Mouse (Mus musculus): Measurements from ENCODE around the gene Glud1. TPM values are rescaled to one million over a fixed set of nuclear protein-coding genes. Genes with fewer than 3 reads are reported as not detected.

The Glud1 gene
- total and polyA plus RNA-seq, 3 experiments = 57.1 to 125 (median 92.3) TPM

DNA sequence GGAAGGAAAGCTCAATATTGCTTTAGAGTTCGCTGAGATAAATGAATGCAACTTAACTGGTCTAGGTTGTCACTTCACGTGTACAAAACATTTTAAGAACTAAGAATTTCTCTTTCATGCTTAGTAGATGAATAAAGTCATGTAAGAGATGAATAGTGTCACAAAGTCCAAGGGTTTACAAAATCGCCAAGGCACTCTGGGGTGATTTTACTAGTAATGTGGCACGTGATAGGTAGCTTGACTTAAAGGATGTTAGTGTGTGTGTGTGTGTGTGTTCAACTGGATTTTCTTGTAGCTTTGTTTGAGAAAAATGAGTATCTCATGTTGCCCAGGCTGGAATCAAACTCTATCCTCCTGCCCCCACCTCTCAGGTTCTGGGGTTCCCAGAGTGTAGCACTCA is 1.3 kb upstream of the Glud1 start:
- Histone ChIP-seq H3K4me3 (ENCODE audit: control insufficient read depth in 1 of 2, insufficient read depth in 1 of 2, low read depth in 2 of 2, low read length in 2 of 2) (peak overlapping the region in 1 of 2 experiments; percentile 89; a peak in 1 of 4 replicates), H3K4me1 (ENCODE audit: control insufficient read depth in 1 of 2, insufficient read depth in 2 of 2, low read length in 2 of 2) (peaks cover 12 to 23% of the 10 kb centered on the region in 2 experiments), H3K36me3 (ENCODE audit: control insufficient read depth in 1 of 2, insufficient read depth in 2 of 2, low read length in 2 of 2) (peaks cover 0 to 20% of the 10 kb centered on the region in 2 experiments), H3K79me2 (ENCODE audit: control insufficient read depth, insufficient read depth, low read length, poor library complexity) (peaks cover 33% of the 10 kb centered on the region), H3K27ac (ENCODE audit: control insufficient read depth, low read depth, low read length) (no peak overlapping the region), H3K9me3 (replicated peaks; ENCODE audit: insufficient read depth, low read length) (no peaks in the 10 kb centered on the region), H3K27me3 (ENCODE audit: control insufficient read depth in 1 of 2, insufficient read depth in 2 of 2, low read length in 2 of 2) (no peaks in the 10 kb centered on the region), H3K9ac (ENCODE audit: control insufficient read depth, low read depth, low read length, poor library complexity, severe bottlenecking) (no peak overlapping the region)
- DNase-seq (ENCODE audit: low read depth, low spot score) = no peak
- TF ChIP-seq TCF12 (IDR thresholded peaks at IDR 0.05; ENCODE audit: low read depth, low read length) (no peak), RCOR1 (IDR thresholded peaks at IDR 0.05; ENCODE audit: low read depth, low read length) (no peak), MAX (IDR thresholded peaks at IDR 0.05; ENCODE audit: low read length) (no peak), UBTF (IDR thresholded peaks at IDR 0.05; ENCODE audit: borderline replicate concordance, insufficient read depth, low read depth, low read length) (no peak), MYB (IDR thresholded peaks at IDR 0.05; ENCODE audit: low read depth, low read length) (no peak), POLR2AphosphoS5 (IDR thresholded peaks at IDR 0.05; ENCODE audit: borderline replicate concordance, low read depth, low read length) (no peak)

DNA sequence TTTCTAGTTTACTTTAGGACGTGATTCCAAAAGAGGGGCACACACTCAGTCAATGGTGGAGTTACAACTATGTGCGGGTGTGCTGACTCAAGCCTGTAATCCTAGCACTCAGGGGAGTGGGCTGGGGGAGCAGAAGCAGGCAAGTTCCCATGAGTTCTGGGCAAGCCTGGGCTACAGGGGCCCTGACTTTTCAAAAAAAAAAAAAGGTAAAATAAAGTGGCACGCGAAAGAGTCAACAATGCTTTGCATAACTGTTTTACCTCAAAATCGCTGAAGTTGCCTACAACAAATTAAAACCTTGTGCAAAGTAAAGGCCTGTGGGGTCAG is 657 bp upstream of the Glud1 start:
- H3K27ac ChIP-seq (ENCODE audit: control insufficient read depth, low read depth, low read length) = peak overlapping the region; percentile 61
- H3K4me3 ChIP-seq (ENCODE audit: control insufficient read depth in 1 of 2, insufficient read depth in 1 of 2, low read depth in 2 of 2, low read length in 2 of 2) = peak overlapping the region; percentile 62 to 89
- no peaks in the 10 kb centered on the region for H3K27me3 ChIP-seq (ENCODE audit: control insufficient read depth in 1 of 2, insufficient read depth in 2 of 2, low read length in 2 of 2)
- peaks cover 3 to 26% of the 10 kb centered on the region in 2 experiments for H3K36me3 ChIP-seq (ENCODE audit: control insufficient read depth in 1 of 2, insufficient read depth in 2 of 2, low read length in 2 of 2)
- peak overlapping the region; percentile 97 for H3K9ac ChIP-seq (ENCODE audit: control insufficient read depth, low read depth, low read length, poor library complexity, severe bottlenecking)
- peaks cover 12 to 26% of the 10 kb centered on the region in 2 experiments for H3K4me1 ChIP-seq (ENCODE audit: control insufficient read depth in 1 of 2, insufficient read depth in 2 of 2, low read length in 2 of 2)
- TF ChIP-seq ZC3H11A (IDR thresholded peaks at IDR 0.05; ENCODE audit: low read depth, low read length) = no peak
- TF ChIP-seq GATA1 (IDR thresholded peaks at IDR 0.05; ENCODE audit: low read depth, low read length) = no peak
- TF ChIP-seq KAT2A (conservative IDR thresholded peaks at IDR 0.05; ENCODE audit: low read depth, low read length) = no peak
- no peak for TF ChIP-seq RCOR1 (IDR thresholded peaks at IDR 0.05; ENCODE audit: low read depth, low read length)
- TF ChIP-seq SIN3A (IDR thresholded peaks at IDR 0.05; ENCODE audit: low read length) = peak; percentile 58; the same call in 1 of the 2 replicates
- 0 out of 2 replicates have a peak, but pooled peaks have one; percentile 24 for TF ChIP-seq UBTF (IDR thresholded peaks at IDR 0.05; ENCODE audit: borderline replicate concordance, insufficient read depth, low read depth, low read length)
- no peak for TF ChIP-seq ELF1 (IDR thresholded peaks at IDR 0.05; ENCODE audit: low read depth, low read length)
- TF ChIP-seq TBP (IDR thresholded peaks at IDR 0.05; ENCODE audit: low read depth, low read length) = no peak
- TF ChIP-seq MAZ (IDR thresholded peaks at IDR 0.05; ENCODE audit: low read depth, low read length) = no peak
- no peak for TF ChIP-seq ZKSCAN1 (IDR thresholded peaks at IDR 0.05; ENCODE audit: low read depth, low read length)
- TF ChIP-seq SMC3 (IDR thresholded peaks at IDR 0.05; ENCODE audit: low read depth, low read length) = no peak
- TF ChIP-seq BHLHE40 (IDR thresholded peaks at IDR 0.05; ENCODE audit: borderline replicate concordance, low read depth, low read length) = no peak
- TF ChIP-seq ZNF384 (IDR thresholded peaks at IDR 0.05; ENCODE audit: low read depth, low read length) = peak; percentile 61; the same call in 1 of the 2 replicates
- TF ChIP-seq MXI1 (IDR thresholded peaks at IDR 0.05; ENCODE audit: low read depth, low read length) = no peak
- TF ChIP-seq POLR2AphosphoS2 (IDR thresholded peaks at IDR 0.05; ENCODE audit: low read length) = no peak
- TF ChIP-seq TCF12 (IDR thresholded peaks at IDR 0.05; ENCODE audit: low read depth, low read length) = no peak
- no peak for TF ChIP-seq TAL1 (IDR thresholded peaks at IDR 0.05; ENCODE audit: low read length)
- TF ChIP-seq MAX (IDR thresholded peaks at IDR 0.05; ENCODE audit: low read length) = no peak
- no peak for TF ChIP-seq MYB (IDR thresholded peaks at IDR 0.05; ENCODE audit: low read depth, low read length)
- no peak for TF ChIP-seq HCFC1 (IDR thresholded peaks at IDR 0.05; ENCODE audit: low read depth, low read length)
- DNase-seq (ENCODE audit: low read depth, low spot score) = no peak
- peaks cover 36% of the 10 kb centered on the region for H3K79me2 ChIP-seq (ENCODE audit: control insufficient read depth, insufficient read depth, low read length, poor library complexity)
- H3K9me3 ChIP-seq (replicated peaks; ENCODE audit: insufficient read depth, low read length) = no peaks in the 10 kb centered on the region
